Mouse (Mus musculus): ENCODE data around the gene Fam13c.

- TF ChIP-seq CTCF (IDR thresholded peaks at IDR 0.05; ENCODE audit: extremely low read depth, insufficient read depth, low read length) (no peak), POLR2A (IDR thresholded peaks at IDR 0.05; ENCODE audit: extremely low read depth, insufficient read depth, low read length) (no peak)
These were observed 3.6 kb upstream of the Fam13c start for GRCm38 (mm10) chr10:70436656-70437055.

All from cortical plate, adult 2 months (tissue).